Mouse (Mus musculus) heart, postnatal 0 days (tissue): Measurements from ENCODE around the gene Gm10272. TPM values are rescaled to one million over a fixed set of nuclear protein-coding genes. Genes with fewer than 3 reads are reported as not detected.
"Not testable (repeated sequence)": the region's sequence is repeated elsewhere in the genome, so short reads cannot be mapped to it uniquely, and the experiment has no call there.

ENCODE experiments used
- ATAC-seq: fragments of 200-750 bp; cut with Nextera tagmentation; 2 replicates; pipeline ENCODE4 v1.8.0; 2017; ENCODE audit warnings: low read depth, moderate number of reproducible peaks, moderate library complexity; ENCODE audit not compliant: insufficient read depth
- DNase-seq: peaks from one replicate; pipeline ENCODE4 v3.0.0-alpha.2; 2016; ENCODE audit warnings: low spot score
- H3K27ac ChIP-seq: fragments of 300-500 bp; sonication (generic); 2 replicates; pipeline ENCODE4 v1.5.1; 2014; ENCODE audit warnings: low read depth, mild to moderate bottlenecking
- H3K27me3 ChIP-seq: fragments of 300-500 bp; sonication (generic); 2 replicates; pipeline ENCODE4 v1.6.1; 2014; ENCODE audit warnings: low read length, mixed read lengths; ENCODE audit not compliant: control insufficient read depth, insufficient read depth
- H3K36me3 ChIP-seq: fragments of 300-500 bp; sonication (generic); replicated peaks from 2 replicates; pipeline ENCODE4 v1.6.1; 2014; ENCODE audit warnings: low read length, mixed read lengths; ENCODE audit not compliant: control insufficient read depth, insufficient read depth
- H3K4me1 ChIP-seq: fragments of 300-500 bp; sonication (generic); 2 replicates; pipeline ENCODE4 v1.6.1; 2014; ENCODE audit warnings: antibody characterized with exemption; ENCODE audit not compliant: control insufficient read depth, insufficient read depth
- H3K4me2 ChIP-seq: fragments of 300-500 bp; sonication (generic); 2 replicates; pipeline ENCODE4 v1.6.1; 2014; ENCODE audit warnings: low read depth, mild to moderate bottlenecking, low read length, moderate library complexity
- H3K4me3 ChIP-seq: fragments of 300-500 bp; sonication (generic); 2 replicates; pipeline ENCODE4 v1.5.1; 2014; ENCODE audit warnings: low read depth, low read length
- H3K9ac ChIP-seq: fragments of 300-500 bp; sonication (generic); replicated peaks from 2 replicates; pipeline ENCODE4 v1.6.1; 2014; ENCODE audit warnings: low read depth, low read length, mixed read lengths
- H3K9me3 ChIP-seq: fragments of 300-500 bp; sonication (generic); replicated peaks from 2 replicates; pipeline ENCODE4 v1.6.1; 2016; ENCODE audit warnings: low read length; ENCODE audit not compliant: control insufficient read depth
- CTCF ChIP-seq: IDR thresholded peaks from 2 replicates; pipeline ENCODE4 v1.5.1; 2016; ENCODE audit warnings: antibody characterized with exemption, control low read depth, low read depth
- EP300 ChIP-seq: IDR thresholded peaks from 2 replicates; pipeline ENCODE4 v1.6.1; 2016; ENCODE audit warnings: antibody characterized with exemption, low read depth
- WGBS: fragments of 180-500 bp; shearing (Covaris S2); extraction: QIAGEN DNeasy Blood & Tissue Kit; methylation state at CpG from one replicate; pipeline ENCODE4 v1.1.7; 2014; 5-methylcytosine and 5-hydroxymethylcytosine counted together
- polyA plus RNA-seq: library from polyadenylated mRNA; unstranded; fragments of >200 nt; fragmentation: Nextera tagmentation; extraction: Ambion mirVana; gene quantifications from 2 replicates; pipeline ENCODE4 v1.2.1, GENCODE M21; 2015
- total RNA-seq: library from RNA; depleted of rRNA; stranded (reverse); fragments of >200 nt; gene quantifications from 2 replicates; pipeline ENCODE4 v1.2.3, GENCODE M21; 2014; ENCODE audit warnings: low replicate concordance

Gene Gm10272
- total and polyA plus RNA-seq, 2 experiments from 2014 or later, result not detected

- DNase-seq (no peak), ATAC-seq (0 out of 2 replicates have a peak, but pooled peaks have one; percentile 14)
- Histone ChIP-seq H3K9ac (no peak within 1 kb of the TSS), H3K27me3 (peaks cover 56% of the 10 kb centered on the region), H3K27ac (no peak within 1 kb of the TSS), H3K36me3 (no peaks in the 10 kb centered on the region), H3K4me2 (peak within 1 kb of the TSS; percentile 29; the same call in 1 of the 2 replicates), H3K4me1 (0 out of 2 replicates have a peak, but pooled peaks cover 4% of the 10 kb centered on the region), H3K9me3 (no peaks in the 10 kb centered on the region), H3K4me3 (0 out of 2 replicates have a peak within 1 kb of the TSS, but pooled peaks have one; percentile 5)
- 2% methylated on average over 22 of the region's 22 CpGs for WGBS
- TF ChIP-seq CTCF (no peak), EP300 (no peak)
Measured at GRCm38 (mm10) chr10:77685895-77686664, 20.3 kb upstream of the Gm10272 start, which contains the start of gene Tspear. Gene Tspear (plus strand): TSS chr10:77686569.

GRCm38 (mm10) chr10:77687021-77687420 is 19.4 kb upstream of the Gm10272 start:
- no peak for DNase-seq
- no peak overlapping the region for H3K27ac ChIP-seq
- no peak overlapping the region for H3K4me2 ChIP-seq
- WGBS, result 28% methylated on average over 10 of the region's 10 CpGs
- 0 out of 2 replicates have a peak, but pooled peaks cover 4% of the 10 kb centered on the region for H3K4me1 ChIP-seq
- no peaks in the 10 kb centered on the region for H3K9me3 ChIP-seq
- H3K4me3 ChIP-seq, result no peak overlapping the region
- no peak for TF ChIP-seq CTCF
- no peak for TF ChIP-seq EP300
- H3K36me3 ChIP-seq, result no peaks in the 10 kb centered on the region
- ATAC-seq, result no peak
- peaks cover 56% of the 10 kb centered on the region for H3K27me3 ChIP-seq
- no peak overlapping the region for H3K9ac ChIP-seq

DNA sequence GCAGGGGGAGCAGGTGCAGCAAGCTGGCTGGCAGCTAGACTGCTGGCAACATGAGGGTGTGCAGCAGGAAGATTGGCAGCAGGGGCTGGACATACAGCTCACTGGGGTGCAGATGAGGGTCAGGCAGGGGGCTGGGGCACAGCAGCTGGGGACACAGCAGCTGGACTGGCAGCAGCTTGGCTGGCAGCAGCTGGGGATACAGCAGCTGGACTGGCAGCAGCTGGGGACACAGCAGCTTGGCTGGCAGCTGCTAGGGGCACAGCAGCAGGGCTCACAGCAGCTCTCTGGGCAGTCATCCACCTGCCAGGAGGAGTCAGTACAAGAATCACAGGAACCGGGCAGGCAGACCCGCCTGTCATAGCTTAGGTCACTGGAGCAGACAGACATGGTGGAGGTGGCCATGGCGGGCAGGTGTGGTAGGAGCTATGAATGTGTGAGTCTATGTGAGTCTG is 16.0 kb upstream of the Gm10272 start, which contains the start of gene Gm19402:
TSS of gene Gm19402 (minus strand) at position 402 of the 452 bp plus-strand sequence.
- DNase-seq, H3K9me3 ChIP-seq, H3K4me3 ChIP-seq, H3K27ac ChIP-seq, ATAC-seq, H3K4me1 ChIP-seq, H3K4me2 ChIP-seq, H3K36me3 ChIP-seq, H3K9ac ChIP-seq: not testable (repeated sequence)
- WGBS, result 74% methylated on average over 3 of the region's 3 CpGs
- peaks cover 37% of the 10 kb centered on the region for H3K27me3 ChIP-seq

DNA sequence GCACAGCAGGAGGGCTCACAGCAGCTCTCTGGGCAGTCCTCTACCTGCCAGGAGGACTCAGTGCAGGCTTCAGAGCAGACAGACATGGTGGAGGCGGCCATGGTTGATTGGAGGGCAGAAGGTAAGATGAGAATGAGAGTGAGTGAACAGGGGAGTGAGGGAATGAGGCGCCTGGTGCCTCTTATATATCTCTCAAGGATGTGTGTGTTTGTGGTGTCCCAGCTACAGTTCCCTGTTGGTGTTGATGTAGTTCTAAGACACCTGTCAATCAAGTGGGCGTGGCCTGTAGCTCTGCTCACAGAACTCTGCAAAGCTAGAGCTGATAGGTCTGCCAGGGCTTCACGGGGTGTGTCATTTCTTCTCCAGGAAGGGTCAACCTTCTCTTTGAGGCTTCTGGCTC is 9.3 kb upstream of the Gm10272 start, which contains the start of gene Gm9508:
TSS of gene Gm9508 (minus strand) at position 101 of the 400 bp plus-strand sequence.
- ATAC-seq (no peak), DNase-seq (no peak)
- H3K9me3 ChIP-seq, result peaks cover 11% of the 10 kb centered on the region; the same call in 1 of the 2 replicates
- H3K4me2 ChIP-seq, result no peak within 1 kb of the TSS
- no peak within 1 kb of the TSS for H3K4me3 ChIP-seq
- H3K9ac ChIP-seq, result no peak within 1 kb of the TSS
- H3K36me3 ChIP-seq, result no peaks in the 10 kb centered on the region
- H3K4me1 ChIP-seq, result no peaks in the 10 kb centered on the region
- no peak for TF ChIP-seq EP300
- TF ChIP-seq CTCF, result no peak
- H3K27ac ChIP-seq, result no peak within 1 kb of the TSS
- H3K27me3 ChIP-seq, result no peaks in the 10 kb centered on the region
- 21% methylated on average over 4 of the region's 4 CpGs for WGBS

DNA sequence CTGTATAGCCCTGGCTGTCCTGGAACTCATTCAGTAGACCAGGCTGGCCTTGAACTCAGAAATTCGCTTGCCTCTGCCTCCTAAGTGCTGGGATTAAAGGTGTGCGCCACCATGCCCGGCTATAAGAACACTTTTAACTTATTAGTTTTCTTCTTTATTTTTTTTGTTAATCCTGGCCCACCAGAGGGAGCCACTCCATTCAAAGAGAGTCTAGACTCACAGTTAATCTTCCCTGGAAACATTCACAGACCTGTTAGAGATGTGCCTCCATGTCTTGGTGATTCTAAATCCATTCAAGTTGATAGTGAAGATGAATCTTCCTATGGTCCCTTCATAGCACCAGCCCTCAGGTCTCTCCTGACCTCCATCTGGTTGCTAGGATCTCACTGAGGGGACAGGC is 3.4 kb downstream of the Gm10272 start:
- no peak overlapping the region for H3K4me3 ChIP-seq
- ATAC-seq (no peak), DNase-seq (no peak)
- H3K27ac ChIP-seq, result no peak overlapping the region
- H3K9ac ChIP-seq, result no peak overlapping the region
- 61% methylated on average over 3 of the region's 3 CpGs for WGBS
- no peaks in the 10 kb centered on the region for H3K4me1 ChIP-seq
- 0 out of 2 replicates have a peak, but pooled peaks cover 5% of the 10 kb centered on the region for H3K9me3 ChIP-seq
- no peaks in the 10 kb centered on the region for H3K36me3 ChIP-seq
- no peaks in the 10 kb centered on the region for H3K27me3 ChIP-seq
- TF ChIP-seq CTCF (peak; percentile 16), EP300 (no peak)
- H3K4me2 ChIP-seq, result no peak overlapping the region

GRCm38 (mm10) chr10:77711157-77711556 is 4.7 kb downstream of the Gm10272 start, which contains the start of gene Gm10024:
Gene Gm10024 (plus strand): TSS chr10:77711457.
- not testable (repeated sequence) for H3K9ac ChIP-seq, H3K4me3 ChIP-seq, DNase-seq, H3K4me2 ChIP-seq, H3K27me3 ChIP-seq, H3K27ac ChIP-seq, ATAC-seq, H3K9me3 ChIP-seq, H3K36me3 ChIP-seq, H3K4me1 ChIP-seq
